Mouse (Mus musculus): ENCODE measurements around the gene Gsg1.

Gene Gsg1

GRCm38 (mm10) chr6:135254153-135254552 lies at the start of gene Gsg1:
Gene Gsg1, minus strand, starts transcription at chr6:135254351.
- DNase-seq (ENCODE audit: low read depth) = no peak

- DNase-seq (ENCODE audit: low read depth) = peak; percentile 14
Measured at GRCm38 (mm10) chr6:135302421-135303125, 48.4 kb upstream of the Gsg1 start.

- DNase-seq (ENCODE audit: low read depth) = no peak
Measured at GRCm38 (mm10) chr6:135300469-135300868, 46.3 kb upstream of the Gsg1 start.

- no peak for DNase-seq (ENCODE audit: low read depth)
Measured at GRCm38 (mm10) chr6:135299024-135299550, 44.9 kb upstream of the Gsg1 start.

- DNase-seq (ENCODE audit: low read depth) = no peak
Measured at GRCm38 (mm10) chr6:135297570-135297969, 43.4 kb upstream of the Gsg1 start.

- DNase-seq (ENCODE audit: low read depth) = no peak
Measured at GRCm38 (mm10) chr6:135296267-135296666, 42.1 kb upstream of the Gsg1 start.

GRCm38 (mm10) chr6:135295082-135295861 lies 41.1 kb upstream of the Gsg1 start:
- no peak for DNase-seq (ENCODE audit: low read depth)

GRCm38 (mm10) chr6:135294150-135294549 lies 40.0 kb upstream of the Gsg1 start:
- DNase-seq (ENCODE audit: low read depth) = no peak

- DNase-seq (ENCODE audit: low read depth) = no peak
Measured at GRCm38 (mm10) chr6:135292391-135292790, 38.2 kb upstream of the Gsg1 start.

- DNase-seq (ENCODE audit: low read depth) = no peak
Measured at GRCm38 (mm10) chr6:135279856-135280255, 25.7 kb upstream of the Gsg1 start.

GRCm38 (mm10) chr6:135279286-135279685 lies 25.1 kb upstream of the Gsg1 start:
- DNase-seq (ENCODE audit: low read depth) = no peak

- DNase-seq (ENCODE audit: low read depth) = no peak
Measured at GRCm38 (mm10) chr6:135278302-135278701, 24.2 kb upstream of the Gsg1 start.

GRCm38 (mm10) chr6:135276474-135277295 lies 22.5 kb upstream of the Gsg1 start:
- no peak for DNase-seq (ENCODE audit: low read depth)

- DNase-seq (ENCODE audit: low read depth) = no peak
Measured at GRCm38 (mm10) chr6:135275231-135275630, 21.1 kb upstream of the Gsg1 start.

GRCm38 (mm10) chr6:135273066-135273465 lies 18.9 kb upstream of the Gsg1 start:
- no peak for DNase-seq (ENCODE audit: low read depth)

- no peak for DNase-seq (ENCODE audit: low read depth)
Measured at GRCm38 (mm10) chr6:135271761-135272160, 17.6 kb upstream of the Gsg1 start.

GRCm38 (mm10) chr6:135269626-135270025 lies 15.5 kb upstream of the Gsg1 start:
- no peak for DNase-seq (ENCODE audit: low read depth)

GRCm38 (mm10) chr6:135268392-135268791 lies 14.2 kb upstream of the Gsg1 start:
- DNase-seq (ENCODE audit: low read depth) = no peak

- DNase-seq (ENCODE audit: low read depth) = no peak
Measured at GRCm38 (mm10) chr6:135267221-135267620, 13.1 kb upstream of the Gsg1 start.

- DNase-seq (ENCODE audit: low read depth) = no peak
Measured at GRCm38 (mm10) chr6:135266056-135266455, 11.9 kb upstream of the Gsg1 start.

- DNase-seq (ENCODE audit: low read depth) = no peak
Measured at GRCm38 (mm10) chr6:135264136-135264535, 10.0 kb upstream of the Gsg1 start.

- DNase-seq (ENCODE audit: low read depth) = no peak
Measured at GRCm38 (mm10) chr6:135262565-135262964, 8.4 kb upstream of the Gsg1 start.

All from c-Kit-positive CD71-positive TER-119-negative erythroid progenitor cells, embryonic 14.5 days (primary cell).